Mouse (Mus musculus) liver, adult 2 months (tissue): Measurements from ENCODE around the gene Mas1.

Experiments used
- CTCF ChIP-seq: fragments of 200-500 bp; IDR thresholded peaks from 2 replicates; pipeline ENCODE4 v1.5.1; 2011; ENCODE audit warnings: low read depth, low read length, control low read depth
- POLR2A ChIP-seq: fragments of 200-500 bp; IDR thresholded peaks from 2 replicates; pipeline ENCODE4 v1.6.1; 2011; ENCODE audit warnings: low read length, control low read depth; ENCODE audit not compliant: insufficient read depth; ENCODE audit errors: extremely low read depth

- no peak for TF ChIP-seq POLR2A
- TF ChIP-seq CTCF = peak; percentile 13; the same call in 1 of the 2 replicates
Measured at GRCm38 (mm10) chr17:12858072-12858471, 9.9 kb downstream of the Mas1 start.
